In genomic region chr4:141570821-141571220, GRCm38 (mm10) we compare ENCODE assay signal across 30 mouse cellular contexts. TPM values are rescaled to one million over a fixed set of nuclear protein-coding genes. Genes with fewer than 3 reads are reported as not detected.
A peak's percentile ranks its signal among the peaks of the same experiment; 100 is the strongest.
DNase-seq lines count a peak whose midpoint lies in the region; ATAC-seq and TF ChIP-seq lines count a peak whose summit lies in the region.
"Had no signal": no experiment of that assay in that cellular context is flagged by ENCODE, and none has a peak within 500 bp of the region (broad histone marks: within the 10 kb centered on the region; RNA-seq: fewer than 3 reads in every experiment).

No protein-coding gene starts in this region.

- no peak overlapping the region for H3K4me3 ChIP-seq in intestine, postnatal 0 days (ENCODE audit: low read depth, low read length)
- H3K4me3 ChIP-seq in intestine, embryonic 15.5 days (replicated peaks), result no peak overlapping the region
- H3K4me3 ChIP-seq in liver, postnatal 0 days (ENCODE audit: low read depth, low read length), result no peak overlapping the region
- H3K4me3 ChIP-seq in liver, embryonic 12.5 days, result no peak overlapping the region
- H3K4me3 ChIP-seq: erythroblast, embryonic 14.5 days; limb, embryonic 10.5 days; limb, embryonic 15.5 days had no signal

- peaks cover 9% of the 10 kb centered on the region for H3K4me1 ChIP-seq in intestine, postnatal 0 days (replicated peaks; ENCODE audit: control insufficient read depth, insufficient read depth, low read length)
- peaks cover 20% of the 10 kb centered on the region for H3K4me1 ChIP-seq in intestine, embryonic 15.5 days (replicated peaks)
- peaks cover 26% of the 10 kb centered on the region for H3K4me1 ChIP-seq in liver, postnatal 0 days (ENCODE audit: insufficient read depth)
- H3K4me1 ChIP-seq in liver, embryonic 12.5 days, result peaks cover 21% of the 10 kb centered on the region; the same call in 1 of the 2 replicates

- no peak for ATAC-seq in intestine, postnatal 0 days
- no peak for ATAC-seq in intestine, embryonic 15.5 days
- no peak for ATAC-seq in liver, postnatal 0 days
- no peak for ATAC-seq in liver, embryonic 12.5 days
- ATAC-seq: forebrain, postnatal 0 days; hindbrain, postnatal 0 days; intestine, embryonic 16.5 days had no signal

- peak overlapping the region; percentile 90 for H3K27ac ChIP-seq in intestine, postnatal 0 days (ENCODE audit: low read depth, low read length)
- H3K27ac ChIP-seq in intestine, embryonic 15.5 days, result no peak overlapping the region
- peak overlapping the region; percentile 51 for H3K27ac ChIP-seq in liver, postnatal 0 days (ENCODE audit: low read depth)
- H3K27ac ChIP-seq in liver, embryonic 12.5 days, result no peak overlapping the region
- H3K27ac ChIP-seq: hindbrain, postnatal 0 days; limb, embryonic 10.5 days; limb, embryonic 15.5 days had no signal

- no peak for DNase-seq in liver, postnatal 0 days
- peak; percentile 59 for DNase-seq in ZHBTc4 (ENCODE audit: low read depth, low spot score)
- DNase-seq in lung, postnatal 4 days, result no peak
- no peak for DNase-seq in spleen, postnatal 14 days (ENCODE audit: low spot score in 2 of 2)
- DNase-seq: adrenal gland, postnatal 25 days; B cell, adult 2 months; cerebellum, adult 2 months; cerebellum, postnatal 14 days; forebrain, postnatal 0 days; gastrocnemius, postnatal 14 days; layer of hippocampus, postnatal 36 days; lung, postnatal 10 days; midbrain, embryonic 14.5 days; right cerebral cortex, postnatal 25 days; spleen, adult 18-20 months; thymus, adult 2 months; thymus, postnatal 4 days had no signal

- 78% methylated on average over 1 of the region's 1 CpGs for WGBS in intestine, postnatal 0 days
- WGBS in intestine, embryonic 15.5 days, result 85% methylated on average over 1 of the region's 1 CpGs
- 73% methylated on average over 1 of the region's 1 CpGs for WGBS in liver, postnatal 0 days (ENCODE audit: insufficient replicate concordance)
- WGBS in liver, embryonic 12.5 days (ENCODE audit: insufficient replicate concordance), result 52% methylated on average over 1 of the region's 1 CpGs

- no peak for TF ChIP-seq CTCF in intestine, postnatal 0 days (IDR thresholded peaks at IDR 0.05; ENCODE audit: low read depth)
- TF ChIP-seq CTCF in liver, postnatal 0 days (IDR thresholded peaks at IDR 0.05; ENCODE audit: low read depth), result no peak

- H3K9me3 ChIP-seq in intestine, postnatal 0 days (ENCODE audit: control insufficient read depth), result no peaks in the 10 kb centered on the region
- no peaks in the 10 kb centered on the region for H3K9me3 ChIP-seq in intestine, embryonic 15.5 days
- H3K9me3 ChIP-seq in liver, postnatal 0 days (ENCODE audit: low read length), result no peaks in the 10 kb centered on the region
- H3K9me3 ChIP-seq in liver, embryonic 12.5 days (replicated peaks), result no peaks in the 10 kb centered on the region
- H3K9me3 ChIP-seq: limb, embryonic 10.5 days; limb, embryonic 15.5 days had no signal

- no peaks in the 10 kb centered on the region for H3K36me3 ChIP-seq in intestine, postnatal 0 days (ENCODE audit: control insufficient read depth, insufficient read depth)
- H3K36me3 ChIP-seq in intestine, embryonic 15.5 days, result no peaks in the 10 kb centered on the region
- no peaks in the 10 kb centered on the region for H3K36me3 ChIP-seq in liver, postnatal 0 days (replicated peaks; ENCODE audit: insufficient read depth, low read length)
- H3K36me3 ChIP-seq in liver, embryonic 12.5 days, result no peaks in the 10 kb centered on the region
- H3K36me3 ChIP-seq: limb, embryonic 10.5 days; limb, embryonic 15.5 days had no signal

- peak overlapping the region; percentile 3; the same call in 1 of the 2 replicates for H3K4me2 ChIP-seq in intestine, postnatal 0 days (replicated peaks; ENCODE audit: low read depth)
- H3K4me2 ChIP-seq in intestine, embryonic 15.5 days (replicated peaks), result no peak overlapping the region
- peak overlapping the region; percentile 14; the same call in 1 of the 2 replicates for H3K4me2 ChIP-seq in liver, postnatal 0 days (ENCODE audit: low read depth, low read length)
- H3K4me2 ChIP-seq in liver, embryonic 12.5 days, result no peak overlapping the region
- H3K4me2 ChIP-seq: heart, embryonic 11.5 days; limb, embryonic 15.5 days had no signal

- TF ChIP-seq EP300 in liver, postnatal 0 days (IDR thresholded peaks at IDR 0.05; ENCODE audit: low read depth), result no peak

- no peaks in the 10 kb centered on the region for H3K27me3 ChIP-seq in intestine, postnatal 0 days (replicated peaks; ENCODE audit: control insufficient read depth, insufficient read depth, low read length)
- H3K27me3 ChIP-seq in intestine, embryonic 15.5 days (replicated peaks), result no peaks in the 10 kb centered on the region
- no peaks in the 10 kb centered on the region for H3K27me3 ChIP-seq in liver, postnatal 0 days (ENCODE audit: insufficient read depth, low read length)
- peaks cover 35% of the 10 kb centered on the region; the same call in 1 of the 2 replicates for H3K27me3 ChIP-seq in liver, embryonic 12.5 days (replicated peaks)
- H3K27me3 ChIP-seq: limb, embryonic 15.5 days; Patski had no signal

- 0 out of 2 replicates have a peak overlapping the region, but pooled peaks have one; percentile 17 for H3K9ac ChIP-seq in intestine, postnatal 0 days (ENCODE audit: low read depth, low read length)
- H3K9ac ChIP-seq in intestine, embryonic 15.5 days, result no peak overlapping the region
- no peak overlapping the region for H3K9ac ChIP-seq in liver, postnatal 0 days (replicated peaks)
- H3K9ac ChIP-seq in liver, embryonic 12.5 days, result no peak overlapping the region
- H3K9ac ChIP-seq: forebrain, postnatal 0 days; limb, embryonic 15.5 days had no signal

RNA-seq across cellular contexts. Expression of gene Spen, which starts 32.4 kb away (rescaled TPM):
- polyA plus RNA-seq in intestine, postnatal 0 days (2015; fragmentation: Nextera tagmentation; extraction: Ambion mirVana), result 3.2 and 4.0 TPM in 2 replicates
- polyA plus RNA-seq in intestine, embryonic 15.5 days (2015; fragmentation: Nextera tagmentation; extraction: Ambion mirVana), result 7.4 and 10.5 TPM in 2 replicates
- 2.3 and 3.0 TPM in 2 replicates for polyA plus RNA-seq in liver, postnatal 0 days (2015; fragmentation: Nextera tagmentation; extraction: Ambion mirVana)
- 9.1 and 9.2 TPM in 2 replicates for polyA plus RNA-seq in liver, embryonic 12.5 days (2016; fragmentation: Nextera tagmentation; extraction: Ambion mirVana)

RNA-seq across cellular contexts. Expression of gene Fblim1, which starts 35.1 kb away (rescaled TPM):
- 52.8 and 59.2 TPM in 2 replicates for polyA plus RNA-seq in intestine, postnatal 0 days (2015; fragmentation: Nextera tagmentation; extraction: Ambion mirVana)
- 63.9 and 68.9 TPM in 2 replicates for polyA plus RNA-seq in intestine, embryonic 15.5 days (2015; fragmentation: Nextera tagmentation; extraction: Ambion mirVana)
- polyA plus RNA-seq in liver, postnatal 0 days (2015; fragmentation: Nextera tagmentation; extraction: Ambion mirVana), result 1.5 and 1.8 TPM in 2 replicates
- polyA plus RNA-seq in liver, embryonic 12.5 days (2016; fragmentation: Nextera tagmentation; extraction: Ambion mirVana), result 4.0 and 5.3 TPM in 2 replicates

RNA-seq across cellular contexts. Expression of gene Tmem82, which starts 47.6 kb away (rescaled TPM):
- polyA plus RNA-seq in intestine, postnatal 0 days (2015; fragmentation: Nextera tagmentation; extraction: Ambion mirVana), result 42.0 and 45.7 TPM in 2 replicates
- 18.5 and 21.0 TPM in 2 replicates for polyA plus RNA-seq in intestine, embryonic 15.5 days (2015; fragmentation: Nextera tagmentation; extraction: Ambion mirVana)
- polyA plus RNA-seq in liver, postnatal 0 days (2015; fragmentation: Nextera tagmentation; extraction: Ambion mirVana), result 17.3 and 17.8 TPM in 2 replicates
- 3.2 and 3.6 TPM in 2 replicates for polyA plus RNA-seq in liver, embryonic 12.5 days (2016; fragmentation: Nextera tagmentation; extraction: Ambion mirVana)

RNA-seq across cellular contexts. Expression of gene Slc25a34, which starts 52.8 kb away (rescaled TPM):
- 23.8 and 25.7 TPM in 2 replicates for polyA plus RNA-seq in intestine, postnatal 0 days (2015; fragmentation: Nextera tagmentation; extraction: Ambion mirVana)
- polyA plus RNA-seq in intestine, embryonic 15.5 days (2015; fragmentation: Nextera tagmentation; extraction: Ambion mirVana), result 3.3 and 4.3 TPM in 2 replicates
- 0.40 and 0.76 TPM in 2 replicates for polyA plus RNA-seq in liver, postnatal 0 days (2015; fragmentation: Nextera tagmentation; extraction: Ambion mirVana)
- polyA plus RNA-seq in liver, embryonic 12.5 days (2016; fragmentation: Nextera tagmentation; extraction: Ambion mirVana), result not detected in 2 replicates
- polyA plus RNA-seq: erythroblast, embryonic 14.5 days; forebrain, embryonic 11.5 days; heart, embryonic 11.5 days; kidney, embryonic 14.5 days; neural tube, embryonic 11.5 days had no signal

Comparison
In these comparisons a context has a peak if more than half of its experiments do, and no peak if none do; other contexts are left out.
1. H3K27ac ChIP-seq: peak in intestine, postnatal 0 days (single experiment) and liver, postnatal 0 days (single experiment); none in intestine, embryonic 15.5 days (single experiment) and liver, embryonic 12.5 days (single experiment).
2. H3K4me2 ChIP-seq: peak in intestine, postnatal 0 days (single experiment) and liver, postnatal 0 days (single experiment); none in intestine, embryonic 15.5 days (single experiment) and liver, embryonic 12.5 days (single experiment).